Mouse (Mus musculus): ENCODE data around the gene Pten. TPM values are rescaled to one million over a fixed set of nuclear protein-coding genes. Genes with fewer than 3 reads are reported as not detected.

Gene Pten
- polyA plus RNA-seq, 1 experiment, result 60.7 TPM

DNA sequence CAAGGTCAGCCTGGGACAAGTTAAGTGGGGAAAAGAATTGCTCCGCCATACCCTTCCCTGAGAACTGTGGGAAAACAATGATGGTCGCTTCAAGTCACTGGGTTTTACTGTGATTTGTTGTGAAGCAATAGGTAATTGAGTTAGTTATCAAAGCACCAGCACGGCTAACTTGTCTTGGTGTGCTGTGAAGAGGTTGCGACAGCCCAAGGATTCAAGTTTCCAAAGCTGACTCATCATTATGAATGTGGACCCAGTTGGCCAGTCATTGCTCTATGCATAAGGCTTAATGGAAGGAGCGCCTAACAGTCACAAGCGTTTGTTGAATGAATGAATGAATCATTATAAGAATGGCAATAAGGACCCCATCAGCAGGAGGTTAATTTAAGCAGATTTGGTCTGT is 4.9 kb upstream of the Pten start:
- Histone ChIP-seq H3K4me3 (ENCODE audit: insufficient read depth, low read length) (no peak overlapping the region), H3K27ac (ENCODE audit: insufficient read depth, low read length) (no peak overlapping the region), H3K4me1 (ENCODE audit: control insufficient read depth, insufficient read depth, low read length) (no peaks in the 10 kb centered on the region)
- TF ChIP-seq CTCF (IDR thresholded peaks at IDR 0.05; ENCODE audit: extremely low read depth, insufficient read depth, low read length) (no peak), POLR2A (IDR thresholded peaks at IDR 0.05; ENCODE audit: extremely low read depth, insufficient read depth, low read length) (no peak)

- H3K27ac ChIP-seq (ENCODE audit: insufficient read depth, low read length), result no peak overlapping the region
- H3K4me1 ChIP-seq (ENCODE audit: control insufficient read depth, insufficient read depth, low read length), result no peaks in the 10 kb centered on the region
- TF ChIP-seq CTCF (IDR thresholded peaks at IDR 0.05; ENCODE audit: extremely low read depth, insufficient read depth, low read length) (no peak), POLR2A (IDR thresholded peaks at IDR 0.05; ENCODE audit: extremely low read depth, insufficient read depth, low read length) (no peak)
- no peak overlapping the region for H3K4me3 ChIP-seq (ENCODE audit: insufficient read depth, low read length)
Measured at GRCm38 (mm10) chr19:32753386-32753785, 3.9 kb upstream of the Pten start.

DNA sequence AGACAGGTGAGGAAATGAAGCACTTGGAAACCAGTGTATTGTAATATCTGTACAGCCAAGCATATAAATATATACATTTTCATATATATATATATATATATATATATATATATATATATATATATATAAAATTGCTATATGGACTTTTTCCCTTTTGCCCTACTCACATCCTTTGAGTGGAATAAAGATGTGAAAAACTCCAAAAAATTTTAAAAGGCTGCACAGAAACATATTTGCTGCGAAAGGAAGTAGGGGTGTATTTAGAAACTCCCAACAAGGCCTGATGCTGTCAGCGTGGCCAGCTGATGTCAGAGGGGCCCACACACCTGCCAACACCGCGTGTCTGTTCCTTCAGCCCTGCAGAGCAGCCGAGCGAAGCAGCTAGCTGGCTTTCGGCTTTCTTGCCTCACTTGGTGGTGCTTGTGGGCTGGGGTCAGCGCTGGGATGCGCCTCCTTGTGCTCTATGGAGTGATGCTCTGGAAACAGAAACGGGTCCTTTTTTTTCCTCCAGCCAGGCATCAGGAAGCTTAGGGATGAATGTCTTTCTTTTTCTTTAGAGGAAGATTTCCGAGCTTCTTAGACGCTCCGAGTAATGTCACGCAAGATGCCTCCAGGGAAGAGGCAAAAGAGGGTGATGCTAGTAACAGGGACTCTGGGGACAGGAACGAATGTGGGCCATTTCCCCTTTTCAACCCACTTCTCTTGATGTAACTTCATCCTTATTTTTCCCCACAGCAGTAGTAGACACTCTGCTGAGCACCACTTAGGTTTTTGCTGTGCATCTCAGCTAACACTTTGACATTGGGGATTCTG is 2.9 kb upstream of the Pten start:
- Histone ChIP-seq H3K4me1 (ENCODE audit: control insufficient read depth, insufficient read depth, low read length) (no peaks in the 10 kb centered on the region), H3K4me3 (ENCODE audit: insufficient read depth, low read length) (no peak overlapping the region), H3K27ac (ENCODE audit: insufficient read depth, low read length) (no peak overlapping the region)
- no peak for TF ChIP-seq POLR2A (IDR thresholded peaks at IDR 0.05; ENCODE audit: extremely low read depth, insufficient read depth, low read length)
- TF ChIP-seq CTCF (IDR thresholded peaks at IDR 0.05; ENCODE audit: extremely low read depth, insufficient read depth, low read length), result no peak

GRCm38 (mm10) chr19:32755104-32755791 is 2.0 kb upstream of the Pten start:
- H3K27ac ChIP-seq (ENCODE audit: insufficient read depth, low read length), result no peak overlapping the region; the same call in 1 of the 2 replicates
- no peak for TF ChIP-seq POLR2A (IDR thresholded peaks at IDR 0.05; ENCODE audit: extremely low read depth, insufficient read depth, low read length)
- no peak for TF ChIP-seq CTCF (IDR thresholded peaks at IDR 0.05; ENCODE audit: extremely low read depth, insufficient read depth, low read length)
- no peaks in the 10 kb centered on the region for H3K4me1 ChIP-seq (ENCODE audit: control insufficient read depth, insufficient read depth, low read length)
- H3K4me3 ChIP-seq (ENCODE audit: insufficient read depth, low read length), result peak overlapping the region; percentile 86

DNA sequence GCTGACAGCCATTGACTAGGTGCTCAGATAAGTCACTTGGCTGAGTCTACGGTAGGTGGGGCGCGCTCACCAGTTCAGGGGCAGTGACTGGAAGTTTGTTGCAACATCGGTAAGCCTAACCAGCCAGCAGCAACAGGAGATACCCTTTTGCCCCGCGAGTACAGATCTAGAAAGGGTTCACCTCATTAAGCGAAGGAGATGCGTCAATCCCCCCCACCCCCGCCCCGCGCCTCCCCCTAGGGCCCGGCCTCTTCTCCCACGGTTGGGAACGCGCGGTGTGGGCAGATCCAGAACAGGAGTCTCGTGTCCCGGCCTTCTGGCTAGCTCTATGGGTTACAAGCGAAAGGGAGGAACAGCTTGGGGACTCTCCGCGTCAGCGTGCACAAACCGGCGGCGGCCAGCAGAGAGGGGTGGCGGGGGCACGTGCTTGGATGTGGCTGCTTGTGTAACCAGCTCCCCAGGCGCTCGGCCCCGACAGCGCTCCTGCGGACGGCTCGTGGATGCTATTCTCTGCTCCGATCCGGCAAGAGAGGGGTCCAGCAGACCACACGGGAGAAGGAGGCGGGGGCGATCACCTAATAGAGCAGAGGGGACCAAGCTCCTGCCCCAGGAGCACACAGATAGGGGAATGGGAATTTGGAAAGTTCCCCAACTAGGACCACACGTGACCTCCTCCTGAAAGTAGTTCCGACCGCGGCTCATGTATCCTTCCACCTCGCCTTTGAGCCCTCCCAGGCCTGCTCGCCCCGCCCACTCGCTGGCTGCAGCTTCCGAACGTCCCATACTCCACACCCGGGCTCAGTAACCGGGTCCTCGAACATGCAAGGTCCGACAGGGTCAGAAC is 1.3 kb upstream of the Pten start:
- peak; percentile 73 for TF ChIP-seq POLR2A (IDR thresholded peaks at IDR 0.05; ENCODE audit: extremely low read depth, insufficient read depth, low read length)
- TF ChIP-seq CTCF (IDR thresholded peaks at IDR 0.05; ENCODE audit: extremely low read depth, insufficient read depth, low read length), result 0 out of 2 replicates have a peak, but pooled peaks have one; percentile 11
- Histone ChIP-seq H3K27ac (ENCODE audit: insufficient read depth, low read length) (peak overlapping the region; percentile 99), H3K4me3 (ENCODE audit: insufficient read depth, low read length) (peak overlapping the region; percentile 86), H3K4me1 (ENCODE audit: control insufficient read depth, insufficient read depth, low read length) (no peaks in the 10 kb centered on the region; the same call in 1 of the 2 replicates)

- Histone ChIP-seq H3K27ac (ENCODE audit: insufficient read depth, low read length) (peak overlapping the region; percentile 85), H3K4me3 (ENCODE audit: insufficient read depth, low read length) (peak overlapping the region; percentile 86), H3K4me1 (ENCODE audit: control insufficient read depth, insufficient read depth, low read length) (no peaks in the 10 kb centered on the region; the same call in 1 of the 2 replicates)
- TF ChIP-seq POLR2A (IDR thresholded peaks at IDR 0.05; ENCODE audit: extremely low read depth, insufficient read depth, low read length) (no peak), CTCF (IDR thresholded peaks at IDR 0.05; ENCODE audit: extremely low read depth, insufficient read depth, low read length) (no peak)
Measured at GRCm38 (mm10) chr19:32756636-32756899, 729 bp upstream of the Pten start.

DNA sequence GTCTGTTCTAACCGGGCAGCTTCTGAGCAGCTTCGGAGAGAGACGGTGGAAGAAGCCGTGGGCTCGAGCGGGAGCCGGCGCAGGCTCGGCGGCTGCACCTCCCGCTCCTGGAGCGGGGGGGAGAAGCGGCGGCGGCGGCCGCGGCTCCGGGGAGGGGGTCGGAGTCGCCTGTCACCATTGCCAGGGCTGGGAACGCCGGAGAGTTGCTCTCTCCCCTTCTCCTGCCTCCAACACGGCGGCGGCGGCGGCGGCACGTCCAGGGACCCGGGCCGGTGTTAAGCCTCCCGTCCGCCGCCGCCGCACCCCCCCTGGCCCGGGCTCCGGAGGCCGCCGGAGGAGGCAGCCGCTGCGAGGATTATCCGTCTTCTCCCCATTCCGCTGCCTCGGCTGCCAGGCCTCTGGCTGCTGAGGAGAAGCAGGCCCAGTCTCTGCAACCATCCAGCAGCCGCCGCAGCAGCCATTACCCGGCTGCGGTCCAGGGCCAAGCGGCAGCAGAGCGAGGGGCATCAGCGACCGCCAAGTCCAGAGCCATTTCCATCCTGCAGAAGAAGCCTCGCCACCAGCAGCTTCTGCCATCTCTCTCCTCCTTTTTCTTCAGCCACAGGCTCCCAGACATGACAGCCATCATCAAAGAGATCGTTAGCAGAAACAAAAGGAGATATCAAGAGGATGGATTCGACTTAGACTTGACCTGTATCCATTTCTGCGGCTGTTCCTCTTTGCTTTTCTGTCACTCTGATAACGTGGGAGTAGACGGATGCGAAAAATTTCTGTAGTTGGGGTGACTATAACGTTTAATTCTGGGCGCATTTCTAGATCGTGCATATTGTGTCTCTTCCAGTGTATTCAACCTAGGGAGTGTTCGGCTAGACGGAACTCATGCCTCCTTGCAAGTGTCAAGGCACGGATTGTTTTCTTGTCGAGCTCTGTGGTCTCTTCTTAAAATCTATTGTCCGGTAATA is 815 bp downstream of the Pten start:
- Histone ChIP-seq H3K4me3 (ENCODE audit: insufficient read depth, low read length) (peak overlapping the region; percentile 86), H3K27ac (ENCODE audit: insufficient read depth, low read length) (peak overlapping the region; percentile 99)
- no peak for TF ChIP-seq POLR2A (IDR thresholded peaks at IDR 0.05; ENCODE audit: extremely low read depth, insufficient read depth, low read length)

DNA sequence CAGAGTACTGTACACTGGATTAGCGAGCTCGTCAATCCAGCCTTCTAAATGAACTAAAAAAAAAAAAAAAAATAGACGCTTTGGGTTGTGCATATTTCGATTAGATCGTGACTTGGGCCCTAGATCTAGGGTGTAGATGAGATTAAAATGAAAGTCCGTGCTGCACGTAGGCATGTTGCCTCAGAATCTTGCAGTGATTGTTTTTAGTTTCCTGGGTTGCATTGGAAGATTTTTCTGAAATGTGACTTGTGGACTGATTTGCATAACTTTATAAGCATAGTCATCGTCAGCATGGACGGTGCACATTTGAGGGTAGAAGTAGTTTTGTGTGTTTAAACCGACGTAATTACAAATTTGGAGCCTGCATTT is 1.5 kb downstream of the Pten start:
- no peak for TF ChIP-seq POLR2A (IDR thresholded peaks at IDR 0.05; ENCODE audit: extremely low read depth, insufficient read depth, low read length)
- no peak for TF ChIP-seq CTCF (IDR thresholded peaks at IDR 0.05; ENCODE audit: extremely low read depth, insufficient read depth, low read length)
- H3K4me3 ChIP-seq (ENCODE audit: insufficient read depth, low read length), result peak overlapping the region; percentile 86
- H3K4me1 ChIP-seq (ENCODE audit: control insufficient read depth, insufficient read depth, low read length), result no peaks in the 10 kb centered on the region; the same call in 1 of the 2 replicates
- H3K27ac ChIP-seq (ENCODE audit: insufficient read depth, low read length), result peak overlapping the region; percentile 99; the same call in 1 of the 2 replicates

More for the DNA sequence above, 815 bp downstream of the Pten start:
- H3K4me1 ChIP-seq (ENCODE audit: control insufficient read depth, insufficient read depth, low read length), result no peaks in the 10 kb centered on the region; the same call in 1 of the 2 replicates

Measured in cortical plate, adult 2 months (tissue).